Mouse (Mus musculus): Measurements from ENCODE around the gene Cldn8. TPM values are rescaled to one million over a fixed set of nuclear protein-coding genes. Genes with fewer than 3 reads are reported as not detected.

The Cldn8 gene
- total RNA-seq (2023) = not detected

GRCm38 (mm10) chr16:88563045-88563913 is at the start of gene Cldn8:
Gene Cldn8 (minus strand): TSS chr16:88563183.

GRCm38 (mm10) chr16:88611922-88612321 is 48.9 kb upstream of the Cldn8 start, which contains the start of gene Krtap24-1:
Gene Krtap24-1 (minus strand): TSS chr16:88612279.

Other genes with a start within 250 kb of the Cldn8 start
- gene Cldn17, start 56.2 kb downstream of the Cldn8 start, total RNA-seq (2023) = not detected
- gene Krtap24-1, start 49.1 kb upstream of the Cldn8 start, total RNA-seq (2023) = not detected
- gene 2310079G19Rik, start 64.5 kb upstream of the Cldn8 start, total RNA-seq (2023) = not detected
- not detected for gene Krtap26-1, start 84.6 kb upstream of the Cldn8 start, total RNA-seq (2023)
- gene Krtap27-1, start 108.5 kb upstream of the Cldn8 start, total RNA-seq (2023) = not detected
- gene 2310061N02Rik, start 144.8 kb upstream of the Cldn8 start, total RNA-seq (2023) = not detected
- not detected for gene Krtap13-1, start 165.7 kb upstream of the Cldn8 start, total RNA-seq (2023)
- gene Krtap13, start 188.5 kb upstream of the Cldn8 start, total RNA-seq (2023) = not detected
- not detected for gene 2310034C09Rik, start 195.7 kb upstream of the Cldn8 start, total RNA-seq (2023)
- gene 2310057N15Rik, start 211.0 kb upstream of the Cldn8 start, total RNA-seq (2023) = not detected
- gene Gm5965, start 214.7 kb upstream of the Cldn8 start, total RNA-seq (2023) = not detected
- not detected for gene Gm20741, start 249.0 kb upstream of the Cldn8 start, total RNA-seq (2023)

All from CD4-positive naive resting alpha-beta T cell, adult 76 days (primary cell).